Mouse (Mus musculus): ENCODE data around the gene Snta1.

DNA sequence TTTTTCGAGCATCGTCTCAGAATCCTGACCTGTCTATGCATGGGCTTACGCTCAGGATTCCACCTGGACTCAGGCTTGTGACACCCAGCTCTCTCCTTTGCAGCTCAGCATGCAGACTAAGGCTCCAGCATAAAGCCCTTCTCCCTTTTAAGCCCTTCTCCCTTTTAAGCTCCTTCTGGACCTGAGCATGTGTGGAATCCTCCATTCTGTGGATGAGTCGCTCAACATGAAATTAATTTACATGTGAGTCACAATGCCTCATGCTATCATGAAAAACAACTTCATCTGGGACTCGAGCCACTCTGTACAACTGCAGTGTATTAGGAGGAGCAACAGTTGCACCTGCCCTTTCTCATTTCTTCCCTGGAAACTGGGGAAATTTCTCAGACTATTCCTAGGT is 14.3 kb upstream of the Snta1 start:
- TF ChIP-seq GATA1 (IDR thresholded peaks at IDR 0.05; ENCODE audit: borderline replicate concordance, low read length), result no peak
- TF ChIP-seq FLI1 (IDR thresholded peaks at IDR 0.05; ENCODE audit: low read length), result no peak
